Mouse (Mus musculus) liver, embryonic 11.5 days (tissue): ENCODE data around the gene Dop1a. TPM values are rescaled to one million over a fixed set of nuclear protein-coding genes. Genes with fewer than 3 reads are reported as not detected.

Source experiments
- ATAC-seq: fragments of 200-750 bp; cut with Nextera tagmentation; replicated peaks from 2 replicates; pipeline ENCODE4 v1.8.0; 2017; ENCODE audit warnings: moderate number of reproducible peaks, mild to moderate bottlenecking, moderate TSS enrichment, moderate library complexity; ENCODE audit not compliant: low FRiP score
- DNase-seq: peaks from one replicate; pipeline ENCODE4 v3.0.0-alpha.2; 2017; ENCODE audit warnings: low spot score
- H3K27ac ChIP-seq: fragments of 300-500 bp; sonication (generic); 2 replicates; pipeline ENCODE4 v1.5.1; 2014; ENCODE audit warnings: mild to moderate bottlenecking, low read depth, low read length, control low read depth
- H3K27me3 ChIP-seq: fragments of 300-500 bp; sonication (generic); replicated peaks from 2 replicates; pipeline ENCODE4 v1.6.1; 2014; ENCODE audit warnings: low read length, mixed read lengths; ENCODE audit not compliant: control insufficient read depth, insufficient read depth
- H3K36me3 ChIP-seq: fragments of 300-500 bp; sonication (generic); 2 replicates; pipeline ENCODE4 v1.6.1; 2014; ENCODE audit warnings: mild to moderate bottlenecking, low read length, moderate library complexity, mixed read lengths; ENCODE audit not compliant: control insufficient read depth, insufficient read depth
- H3K4me1 ChIP-seq: fragments of 300-500 bp; sonication (generic); replicated peaks from 2 replicates; pipeline ENCODE4 v1.6.1; 2014; ENCODE audit warnings: low read length, mixed read lengths; ENCODE audit not compliant: control insufficient read depth, insufficient read depth
- H3K4me2 ChIP-seq: fragments of 300-500 bp; sonication (generic); 2 replicates; pipeline ENCODE4 v1.6.1; 2014; ENCODE audit warnings: mild to moderate bottlenecking, control low read depth, moderate library complexity
- H3K4me3 ChIP-seq: fragments of 300-500 bp; sonication (generic); 2 replicates; pipeline ENCODE4 v1.5.1; 2014; ENCODE audit warnings: low read depth, low read length, control low read depth
- H3K9ac ChIP-seq: fragments of 300-500 bp; sonication (generic); 2 replicates; pipeline ENCODE4 v1.6.1; 2014; ENCODE audit warnings: low read depth, low read length, control low read depth
- H3K9me3 ChIP-seq: fragments of 300-500 bp; sonication (generic); 2 replicates; pipeline ENCODE4 v1.6.1; 2016; ENCODE audit warnings: low read length, inconsistent platforms, mixed read lengths; ENCODE audit not compliant: control insufficient read depth
- WGBS: fragments of 180-500 bp; shearing (Covaris S2); extraction: QIAGEN DNeasy Blood & Tissue Kit; methylation state at CpG from one replicate; pipeline ENCODE4 v1.1.7; 2014; 5-methylcytosine and 5-hydroxymethylcytosine counted together
- polyA plus RNA-seq: library from polyadenylated mRNA; unstranded; fragments of >200 nt; fragmentation: Nextera tagmentation; extraction: Ambion mirVana; gene quantifications from 2 replicates; pipeline ENCODE4 v1.2.1, GENCODE M21; 2014

Dop1a gene
- polyA plus RNA-seq, 1 experiment from 2014 or later = 12.2 TPM

DNA sequence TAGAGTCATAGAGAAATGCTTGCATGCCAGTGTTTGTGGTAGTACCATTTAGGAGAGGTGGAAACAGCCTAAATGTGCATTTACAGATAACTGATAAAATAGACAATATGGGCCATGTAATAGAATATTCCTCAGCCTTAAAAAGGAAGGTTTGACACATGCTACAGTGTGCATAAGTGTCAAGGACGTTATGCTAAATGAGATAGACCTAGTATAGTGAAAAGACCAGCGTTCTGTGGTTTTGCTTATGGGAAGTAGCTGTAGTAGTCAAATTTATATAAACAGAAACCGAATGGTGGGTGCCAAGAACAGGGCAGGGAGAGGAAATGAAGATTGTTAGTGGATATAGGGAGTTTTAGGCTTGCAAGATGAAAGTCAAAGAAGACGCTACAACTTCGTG lies 9.8 kb downstream of the Dop1a start:
- no peak for DNase-seq
- H3K4me3 ChIP-seq = no peak overlapping the region
- ATAC-seq = peak; percentile 53
- H3K9me3 ChIP-seq = no peaks in the 10 kb centered on the region
- WGBS = 54% methylated on average over 5 of the region's 5 CpGs
- H3K27me3 ChIP-seq = no peaks in the 10 kb centered on the region
- H3K27ac ChIP-seq = no peak overlapping the region
- peaks cover 4% of the 10 kb centered on the region; the same call in 1 of the 2 replicates for H3K4me1 ChIP-seq
- no peak overlapping the region for H3K9ac ChIP-seq
- H3K4me2 ChIP-seq = no peak overlapping the region
- H3K36me3 ChIP-seq = no peaks in the 10 kb centered on the region

DNA sequence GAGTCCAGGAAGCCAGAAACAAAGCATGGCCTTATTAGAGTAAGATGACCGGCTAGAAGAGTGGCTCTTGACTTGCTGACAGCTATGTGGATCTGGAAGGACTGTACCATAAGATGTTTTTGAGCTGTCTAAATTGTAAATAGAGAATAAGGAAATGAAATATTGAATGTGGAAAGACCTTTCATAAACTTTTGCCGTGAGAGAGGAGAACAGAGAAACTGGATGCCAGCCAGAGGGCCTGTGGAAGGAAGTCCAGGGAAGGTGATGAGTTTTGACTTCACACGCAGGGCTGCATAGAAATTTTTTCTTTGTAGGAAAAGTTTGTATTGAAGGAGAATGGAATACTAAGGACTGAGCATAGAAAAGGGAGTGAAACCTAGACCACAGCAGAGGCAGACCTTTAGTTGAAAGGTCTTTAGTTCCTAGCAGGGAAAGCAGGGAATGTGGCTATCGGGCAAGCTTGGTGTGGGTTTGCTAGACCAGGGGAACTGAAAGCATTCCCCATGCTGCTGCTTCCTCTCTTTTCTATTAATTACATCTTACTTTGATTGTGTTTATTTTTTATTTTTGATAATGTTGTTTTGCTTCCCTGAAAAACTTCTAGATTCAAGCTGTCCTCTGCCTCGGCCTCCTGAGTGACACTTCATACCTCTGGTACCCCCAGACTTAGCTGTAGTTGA lies 11.6 kb downstream of the Dop1a start:
- H3K9me3 ChIP-seq = no peaks in the 10 kb centered on the region
- no peak overlapping the region for H3K4me3 ChIP-seq
- no peaks in the 10 kb centered on the region for H3K36me3 ChIP-seq
- 91% methylated on average over 5 of the region's 5 CpGs for WGBS
- ATAC-seq (no peak), DNase-seq (no peak)
- H3K27me3 ChIP-seq = no peaks in the 10 kb centered on the region
- H3K9ac ChIP-seq = no peak overlapping the region
- H3K4me2 ChIP-seq = no peak overlapping the region
- no peak overlapping the region for H3K27ac ChIP-seq
- H3K4me1 ChIP-seq = peaks cover 4% of the 10 kb centered on the region; the same call in 1 of the 2 replicates

DNA sequence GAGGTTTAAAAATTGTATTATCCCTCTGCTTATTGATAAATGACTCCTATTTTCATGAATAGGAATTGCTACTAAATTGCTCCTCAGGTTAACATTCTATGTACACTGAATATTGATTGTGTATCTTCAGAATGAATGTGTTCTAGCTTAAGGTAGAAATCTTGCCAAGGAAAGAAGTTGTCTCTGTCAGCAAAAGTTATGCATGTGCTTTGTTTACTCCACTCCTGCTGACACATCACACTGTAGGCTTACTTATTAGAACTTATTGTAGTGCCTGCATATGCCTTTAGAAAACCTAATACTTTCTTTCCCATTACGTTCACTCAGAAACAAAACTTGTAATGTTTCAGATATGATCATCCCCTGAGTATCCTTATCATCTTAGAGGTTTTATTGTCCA lies 15.3 kb downstream of the Dop1a start:
- H3K4me3 ChIP-seq = no peak overlapping the region
- ATAC-seq (no peak), DNase-seq (no peak)
- H3K36me3 ChIP-seq = no peaks in the 10 kb centered on the region
- no peak overlapping the region for H3K9ac ChIP-seq
- no peak overlapping the region for H3K27ac ChIP-seq
- 87% methylated on average over 1 of the region's 1 CpGs for WGBS
- no peaks in the 10 kb centered on the region for H3K9me3 ChIP-seq
- no peaks in the 10 kb centered on the region for H3K4me1 ChIP-seq
- H3K27me3 ChIP-seq = no peaks in the 10 kb centered on the region
- no peak overlapping the region for H3K4me2 ChIP-seq

DNA sequence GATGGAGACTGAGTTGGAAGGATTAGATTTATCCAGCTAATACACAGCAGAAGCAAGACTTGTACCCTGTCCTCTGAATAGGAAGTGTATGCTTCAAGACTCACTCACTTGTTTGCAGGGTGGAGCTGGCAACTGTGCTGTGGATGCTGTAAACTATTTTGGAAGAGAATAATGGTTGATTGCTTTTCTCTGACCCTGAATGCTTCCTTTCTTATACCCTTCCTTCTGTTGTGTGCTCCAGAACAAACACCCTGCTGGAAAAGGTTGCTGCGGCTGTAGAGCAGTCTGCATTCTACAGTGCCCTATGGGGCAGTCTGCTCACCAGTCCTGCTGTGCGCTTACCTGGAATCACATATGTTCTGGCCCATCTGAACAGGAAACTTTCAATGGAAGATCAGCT lies 24.8 kb downstream of the Dop1a start:
- Histone ChIP-seq H3K27ac (no peak overlapping the region), H3K4me2 (no peak overlapping the region), H3K27me3 (no peaks in the 10 kb centered on the region), H3K4me1 (no peaks in the 10 kb centered on the region), H3K9ac (no peak overlapping the region), H3K4me3 (no peak overlapping the region), H3K36me3 (peaks cover 6% of the 10 kb centered on the region; the same call in 1 of the 2 replicates), H3K9me3 (no peaks in the 10 kb centered on the region)
- ATAC-seq (no peak), DNase-seq (no peak)
- WGBS = 88% methylated on average over 2 of the region's 2 CpGs

DNA sequence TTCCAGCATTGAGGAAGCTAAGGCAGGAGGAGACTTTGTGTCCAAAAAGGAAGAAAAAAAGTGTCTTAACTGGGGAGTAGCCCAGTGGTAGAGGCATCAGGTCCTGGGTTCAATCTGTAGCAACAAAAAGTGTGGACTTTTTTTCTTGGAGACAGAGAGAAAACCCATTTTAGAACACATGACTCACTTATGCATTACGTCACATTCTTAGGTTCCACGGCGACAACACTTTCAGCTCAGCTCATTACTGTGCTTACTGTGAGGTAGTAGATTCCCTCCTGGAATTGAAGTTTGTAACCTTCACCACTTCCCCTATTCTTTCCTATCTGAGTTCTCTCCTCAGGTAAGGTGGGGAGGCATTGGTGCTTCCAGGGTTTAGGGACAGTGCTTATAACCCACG lies 29.3 kb downstream of the Dop1a start:
- no peak overlapping the region for H3K4me2 ChIP-seq
- ATAC-seq (no peak), DNase-seq (no peak)
- H3K36me3 ChIP-seq = 0 out of 2 replicates have a peak, but pooled peaks cover 3% of the 10 kb centered on the region
- no peaks in the 10 kb centered on the region for H3K27me3 ChIP-seq
- H3K27ac ChIP-seq = no peak overlapping the region
- H3K4me3 ChIP-seq = no peak overlapping the region
- 93% methylated on average over 4 of the region's 4 CpGs for WGBS
- H3K9me3 ChIP-seq = no peaks in the 10 kb centered on the region
- no peaks in the 10 kb centered on the region; the same call in 1 of the 2 replicates for H3K4me1 ChIP-seq
- no peak overlapping the region for H3K9ac ChIP-seq

DNA sequence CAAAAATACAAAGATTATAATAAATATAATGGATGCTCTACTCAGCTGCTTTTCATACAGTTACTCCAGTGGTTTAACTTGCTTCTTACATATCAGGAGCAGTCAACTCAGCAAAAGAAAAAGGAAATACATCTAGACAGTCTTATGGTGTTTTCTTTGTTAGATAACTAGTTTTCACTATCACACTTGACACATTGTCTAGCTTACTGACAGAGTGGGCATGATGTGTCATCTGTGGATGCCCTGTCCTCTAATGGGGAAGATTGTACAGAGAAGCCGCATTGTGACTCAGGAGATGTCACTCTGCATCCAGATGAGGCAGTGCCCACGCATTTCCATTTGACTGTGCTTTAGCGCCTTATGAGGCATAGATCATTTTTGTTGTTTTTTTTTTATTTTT lies 32.1 kb downstream of the Dop1a start:
- WGBS = 73% methylated on average over 3 of the region's 3 CpGs
- Histone ChIP-seq H3K27me3 (no peaks in the 10 kb centered on the region), H3K9ac (no peak overlapping the region), H3K27ac (no peak overlapping the region), H3K9me3 (no peaks in the 10 kb centered on the region), H3K4me2 (no peak overlapping the region), H3K4me3 (no peak overlapping the region), H3K4me1 (no peaks in the 10 kb centered on the region; the same call in 1 of the 2 replicates), H3K36me3 (0 out of 2 replicates have a peak, but pooled peaks cover 1% of the 10 kb centered on the region)
- no peak for DNase-seq
- peak; percentile 90 for ATAC-seq

DNA sequence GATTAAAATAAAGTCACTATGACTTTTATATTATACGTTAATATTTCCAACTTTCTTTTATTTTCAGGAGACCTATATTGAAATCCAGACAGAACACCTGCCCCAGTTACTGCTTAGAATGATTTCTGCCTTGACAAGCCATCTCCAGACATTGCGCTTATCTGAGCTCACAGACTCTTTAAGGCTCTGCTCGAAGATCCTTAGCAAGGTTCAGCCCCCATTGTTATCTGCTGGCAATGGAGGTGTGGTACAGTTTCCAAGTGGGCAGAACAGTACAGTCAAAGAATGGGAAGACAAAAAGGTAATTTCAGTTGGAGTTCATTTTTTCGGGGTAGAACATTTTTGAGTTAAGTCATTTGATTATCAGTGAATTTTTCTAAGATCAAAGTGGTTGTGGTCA lies 40.5 kb downstream of the Dop1a start:
- no peak for DNase-seq
- Histone ChIP-seq H3K36me3 (no peaks in the 10 kb centered on the region), H3K27me3 (no peaks in the 10 kb centered on the region), H3K27ac (no peak overlapping the region), H3K4me2 (no peak overlapping the region), H3K4me1 (no peaks in the 10 kb centered on the region), H3K4me3 (no peak overlapping the region), H3K9ac (no peak overlapping the region), H3K9me3 (no peaks in the 10 kb centered on the region)
- 52% methylated on average over 4 of the region's 4 CpGs for WGBS
- ATAC-seq = peak; percentile 92

DNA sequence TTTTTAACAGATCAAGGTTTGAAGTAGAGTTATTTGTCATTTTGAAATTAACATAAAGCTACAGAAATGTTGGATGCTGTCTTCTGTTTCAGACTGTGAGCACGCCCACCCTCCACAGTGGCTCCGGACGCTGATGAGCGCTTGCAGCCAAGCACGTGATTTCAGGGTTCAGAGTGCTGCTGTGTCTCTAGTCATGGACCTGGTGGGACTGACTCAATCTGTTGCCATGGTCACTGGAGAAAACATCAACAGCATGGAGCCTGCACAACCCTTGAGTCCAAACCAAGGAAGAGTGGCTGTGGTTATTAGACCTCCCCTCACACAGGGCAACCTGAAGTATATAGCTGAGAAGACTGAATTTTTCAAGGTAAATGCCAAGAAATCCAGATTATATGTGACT lies 46.8 kb downstream of the Dop1a start:
- Histone ChIP-seq H3K9ac (no peak overlapping the region), H3K27me3 (no peaks in the 10 kb centered on the region), H3K9me3 (no peaks in the 10 kb centered on the region), H3K36me3 (peaks cover 3% of the 10 kb centered on the region; the same call in 1 of the 2 replicates), H3K4me3 (no peak overlapping the region), H3K4me2 (no peak overlapping the region), H3K4me1 (no peaks in the 10 kb centered on the region), H3K27ac (no peak overlapping the region)
- 88% methylated on average over 5 of the region's 5 CpGs for WGBS
- DNase-seq (no peak), ATAC-seq (no peak)

DNA sequence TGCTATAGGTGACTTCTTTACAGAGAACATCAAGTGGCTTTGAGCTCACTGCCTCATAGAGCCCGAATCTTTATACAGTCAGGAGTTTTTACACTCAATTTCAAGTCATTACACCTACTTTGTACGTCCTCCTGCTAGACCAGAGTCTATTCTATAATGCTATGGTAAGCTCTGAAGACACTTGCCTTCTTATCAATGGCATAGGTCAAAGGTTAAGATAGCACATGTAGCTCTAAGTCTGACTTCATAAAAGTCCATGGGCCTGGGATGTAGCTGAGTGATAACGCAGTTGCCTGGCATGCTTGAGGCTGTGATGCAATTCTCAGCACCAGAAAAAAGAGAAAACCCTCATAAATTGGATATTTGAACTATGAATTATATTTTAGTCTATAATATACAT lies 47.4 kb downstream of the Dop1a start:
- DNase-seq = no peak
- H3K27ac ChIP-seq = no peak overlapping the region

More for the DNA sequence above, 47.4 kb downstream of the Dop1a start:
- Histone ChIP-seq H3K9ac (no peak overlapping the region), H3K4me3 (no peak overlapping the region), H3K4me2 (no peak overlapping the region), H3K27me3 (no peaks in the 10 kb centered on the region), H3K4me1 (no peaks in the 10 kb centered on the region), H3K9me3 (no peaks in the 10 kb centered on the region), H3K36me3 (peaks cover 3% of the 10 kb centered on the region; the same call in 1 of the 2 replicates)
- WGBS = 73% methylated on average over 3 of the region's 3 CpGs
- no peak for ATAC-seq
